Mouse (Mus musculus) limb, embryonic 12.5 days (tissue): ENCODE results near the gene Cfap73. TPM values are rescaled to one million over a fixed set of nuclear protein-coding genes. Genes with fewer than 3 reads are reported as not detected.

ENCODE experiments used
- ATAC-seq: fragments of 200-750 bp; cut with Nextera tagmentation; 2 replicates; pipeline ENCODE4 v1.8.0; 2017; ENCODE audit warnings: low read depth, moderate TSS enrichment; ENCODE audit not compliant: insufficient number of reproducible peaks, insufficient read depth, low FRiP score, low TSS enrichment
- H3K27ac ChIP-seq: fragments of 300-500 bp; sonication (generic); 2 replicates; pipeline ENCODE4 v1.5.1; 2016; ENCODE audit warnings: mild to moderate bottlenecking, moderate library complexity
- H3K27me3 ChIP-seq: fragments of 300-500 bp; sonication (generic); 2 replicates; pipeline ENCODE4 v1.6.1; 2016; ENCODE audit warnings: mild to moderate bottlenecking, moderate library complexity
- H3K36me3 ChIP-seq: fragments of 300-500 bp; sonication (generic); 2 replicates; pipeline ENCODE4 v1.6.1; 2016; ENCODE audit warnings: mild to moderate bottlenecking, moderate library complexity
- H3K4me1 ChIP-seq: fragments of 300-500 bp; sonication (generic); replicated peaks from 2 replicates; pipeline ENCODE4 v1.6.1; 2016
- H3K4me2 ChIP-seq: fragments of 300-500 bp; sonication (generic); 2 replicates; pipeline ENCODE4 v1.6.1; 2016; ENCODE audit warnings: mild to moderate bottlenecking, moderate library complexity
- H3K4me3 ChIP-seq: fragments of 300-500 bp; sonication (generic); replicated peaks from 2 replicates; pipeline ENCODE4 v1.5.1; 2016; ENCODE audit warnings: mild to moderate bottlenecking
- H3K9ac ChIP-seq: fragments of 300-500 bp; sonication (generic); replicated peaks from 2 replicates; pipeline ENCODE4 v1.6.1; 2016; ENCODE audit warnings: mild to moderate bottlenecking, moderate library complexity
- H3K9me3 ChIP-seq: fragments of 300-500 bp; sonication (generic); 2 replicates; pipeline ENCODE4 v1.6.1; 2016; ENCODE audit warnings: mild to moderate bottlenecking, moderate library complexity
- WGBS: fragments of 180-500 bp; shearing (Covaris S2); methylation state at CpG from one replicate; pipeline ENCODE4 v1.1.7; 2016; 5-methylcytosine and 5-hydroxymethylcytosine counted together
- polyA plus RNA-seq: library from polyadenylated mRNA; unstranded; fragments of >200 nt; fragmentation: Nextera tagmentation; extraction: Ambion mirVana; gene quantifications from 2 replicates; pipeline ENCODE4 v1.2.1, GENCODE M21; 2016

Gene Cfap73
- polyA plus RNA-seq, 1 experiment from 2014 or later = not detected

GRCm38 (mm10) chr5:120599625-120600024, 34.4 kb downstream of the Cfap73 start:
- Histone ChIP-seq H3K27ac (no peak overlapping the region), H3K4me2 (no peak overlapping the region), H3K4me3 (no peak overlapping the region), H3K9me3 (no peaks in the 10 kb centered on the region), H3K4me1 (no peaks in the 10 kb centered on the region), H3K27me3 (no peaks in the 10 kb centered on the region), H3K36me3 (no peaks in the 10 kb centered on the region), H3K9ac (no peak overlapping the region)
- no peak for ATAC-seq
- WGBS = 90% methylated on average over 6 of the region's 6 CpGs

DNA sequence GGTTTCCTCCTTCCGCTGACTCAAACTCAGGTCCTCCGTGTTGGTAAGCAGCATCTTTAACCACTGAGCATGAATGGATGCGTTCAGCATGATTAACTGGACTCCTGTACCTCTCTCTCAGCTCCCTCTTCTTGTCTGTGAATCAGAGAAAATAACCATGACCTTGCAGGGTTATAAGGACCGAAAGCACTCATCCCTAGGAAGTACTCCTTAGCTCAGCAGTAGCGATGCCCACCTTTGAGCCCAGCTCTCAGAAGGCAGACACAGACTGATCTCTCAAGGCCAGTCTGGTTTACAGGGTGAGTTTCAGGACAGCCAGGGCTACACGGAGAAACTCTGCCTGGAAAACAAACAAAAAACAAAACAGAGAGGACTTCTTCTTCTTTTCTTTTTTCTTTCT, 39.5 kb downstream of the Cfap73 start:
- Histone ChIP-seq H3K9me3 (no peaks in the 10 kb centered on the region), H3K4me3 (no peak overlapping the region), H3K27me3 (no peaks in the 10 kb centered on the region), H3K36me3 (no peaks in the 10 kb centered on the region), H3K4me2 (no peak overlapping the region), H3K4me1 (no peaks in the 10 kb centered on the region), H3K27ac (no peak overlapping the region), H3K9ac (no peak overlapping the region)
- no peak for ATAC-seq
- 87% methylated on average over 6 of the region's 6 CpGs for WGBS

- H3K9me3 ChIP-seq = no peaks in the 10 kb centered on the region
- H3K4me2 ChIP-seq = no peak overlapping the region
- H3K4me3 ChIP-seq = no peak overlapping the region
- no peaks in the 10 kb centered on the region for H3K27me3 ChIP-seq
- no peak overlapping the region for H3K9ac ChIP-seq
- ATAC-seq = no peak
- WGBS = 68% methylated on average over 7 of the region's 7 CpGs
- H3K27ac ChIP-seq = no peak overlapping the region
- no peaks in the 10 kb centered on the region for H3K36me3 ChIP-seq
- peaks cover 14% of the 10 kb centered on the region for H3K4me1 ChIP-seq
Measured at GRCm38 (mm10) chr5:120592141-120592540, 41.9 kb downstream of the Cfap73 start.

DNA sequence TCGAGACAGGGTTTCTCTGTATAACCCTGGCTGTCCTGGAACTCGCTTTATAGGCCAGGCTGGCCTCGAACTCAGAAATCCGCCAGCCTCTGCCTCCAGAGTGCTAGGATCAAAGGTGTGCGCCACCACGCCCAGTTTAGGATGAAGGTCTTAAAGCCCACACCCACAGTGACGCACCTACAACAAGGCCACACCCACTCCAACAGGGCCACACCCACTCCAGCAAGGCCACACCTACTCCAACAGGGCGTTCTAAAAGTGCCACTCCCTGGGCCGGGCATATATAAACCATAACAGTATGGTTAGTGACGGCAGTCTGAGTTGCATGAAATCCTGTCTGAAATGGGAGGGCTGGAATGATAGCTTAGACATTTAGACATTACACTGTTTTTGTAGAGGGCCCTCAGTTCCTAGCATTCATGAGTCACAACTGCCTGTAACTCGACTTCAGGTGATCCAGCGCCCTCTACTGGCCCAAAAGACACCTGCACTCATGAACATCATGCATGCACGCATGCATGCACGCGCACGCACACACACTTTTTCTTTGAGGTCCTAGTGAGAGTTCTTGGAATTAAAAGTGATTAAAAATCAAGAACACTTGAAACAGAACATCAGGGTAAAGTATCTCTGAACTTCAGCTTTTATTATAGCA, 43.6 kb downstream of the Cfap73 start:
- H3K27ac ChIP-seq = no peak overlapping the region
- no peaks in the 10 kb centered on the region for H3K9me3 ChIP-seq
- ATAC-seq = no peak
- WGBS = 72% methylated on average over 16 of the region's 16 CpGs
- H3K4me1 ChIP-seq = peaks cover 24% of the 10 kb centered on the region
- H3K27me3 ChIP-seq = no peaks in the 10 kb centered on the region
- H3K4me3 ChIP-seq = no peak overlapping the region
- no peak overlapping the region for H3K9ac ChIP-seq
- no peak overlapping the region for H3K4me2 ChIP-seq
- H3K36me3 ChIP-seq = no peaks in the 10 kb centered on the region

GRCm38 (mm10) chr5:120588569-120589094, 45.4 kb downstream of the Cfap73 start, which contains the start of the genes Tpcn1 and Iqcd:
TSS of gene Tpcn1 (minus strand) at chr5:120588673.
TSS of gene Iqcd (plus strand) at chr5:120589016.
- Histone ChIP-seq H3K4me2 (peak within 1 kb of the TSS; percentile 94), H3K4me1 (peaks cover 29% of the 10 kb centered on the region), H3K4me3 (peak within 1 kb of the TSS; percentile 72), H3K9ac (peak within 1 kb of the TSS; percentile 81), H3K27ac (peak within 1 kb of the TSS; percentile 59; the same call in 1 of the 2 replicates), H3K9me3 (no peaks in the 10 kb centered on the region), H3K27me3 (no peaks in the 10 kb centered on the region), H3K36me3 (peaks cover 16% of the 10 kb centered on the region)
- ATAC-seq = peak; percentile 96
- WGBS = under 1% methylated on average over 35 of the region's 35 CpGs

DNA sequence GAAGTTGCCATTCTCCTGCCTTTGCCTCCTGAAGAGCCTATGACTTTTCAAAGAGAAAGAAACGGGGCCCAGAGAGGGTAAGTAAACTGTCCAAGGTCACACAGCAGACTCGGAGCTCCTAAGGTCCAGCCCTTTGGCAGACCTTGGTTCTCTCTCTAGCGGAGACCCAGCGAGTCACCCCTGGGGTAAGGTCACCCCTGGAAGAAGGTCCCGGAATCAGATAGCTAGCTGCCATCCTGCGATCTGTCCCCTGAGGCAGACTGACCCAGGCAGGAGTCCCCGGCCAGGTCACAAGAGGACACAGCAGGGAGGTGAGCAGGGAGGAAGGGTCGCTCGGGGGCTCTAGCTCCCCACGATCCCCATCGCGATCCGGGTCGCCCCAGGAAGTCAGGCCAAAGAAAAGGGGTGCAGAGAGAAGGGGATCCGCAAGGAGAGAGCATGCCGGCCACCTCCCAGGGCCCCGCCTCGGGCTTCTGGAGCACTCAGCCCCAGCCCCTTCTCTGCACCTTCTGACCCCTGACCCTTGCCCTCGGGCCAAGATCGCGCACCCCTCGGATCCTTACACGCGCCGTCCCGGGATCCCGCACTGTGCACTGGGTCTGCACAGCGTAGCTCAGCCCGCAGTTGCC, 46.0 kb downstream of the Cfap73 start:
- Histone ChIP-seq H3K27ac (peak overlapping the region; percentile 59; the same call in 1 of the 2 replicates), H3K4me3 (peak overlapping the region; percentile 72), H3K36me3 (peaks cover 22% of the 10 kb centered on the region), H3K9me3 (no peaks in the 10 kb centered on the region), H3K27me3 (no peaks in the 10 kb centered on the region), H3K9ac (peak overlapping the region; percentile 81), H3K4me1 (peaks cover 29% of the 10 kb centered on the region), H3K4me2 (peak overlapping the region; percentile 94)
- WGBS = under 1% methylated on average over 29 of the region's 29 CpGs
- no peak for ATAC-seq

DNA sequence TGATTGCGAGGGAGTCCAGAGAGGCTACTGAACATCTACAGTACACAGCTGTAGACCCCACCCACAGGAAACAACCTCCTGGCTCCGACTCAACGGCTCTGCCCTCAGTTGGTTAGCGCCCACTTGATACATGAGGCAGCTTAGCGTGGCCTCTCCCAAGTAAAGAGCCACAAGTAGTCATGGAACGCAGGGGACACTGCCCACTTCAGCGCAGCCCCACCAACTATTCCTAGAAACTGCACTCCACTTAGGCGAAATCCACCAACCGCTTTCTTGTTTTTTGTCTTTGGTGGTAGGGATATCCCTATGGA, 46.5 kb downstream of the Cfap73 start:
- H3K27ac ChIP-seq = no peak overlapping the region

DNA sequence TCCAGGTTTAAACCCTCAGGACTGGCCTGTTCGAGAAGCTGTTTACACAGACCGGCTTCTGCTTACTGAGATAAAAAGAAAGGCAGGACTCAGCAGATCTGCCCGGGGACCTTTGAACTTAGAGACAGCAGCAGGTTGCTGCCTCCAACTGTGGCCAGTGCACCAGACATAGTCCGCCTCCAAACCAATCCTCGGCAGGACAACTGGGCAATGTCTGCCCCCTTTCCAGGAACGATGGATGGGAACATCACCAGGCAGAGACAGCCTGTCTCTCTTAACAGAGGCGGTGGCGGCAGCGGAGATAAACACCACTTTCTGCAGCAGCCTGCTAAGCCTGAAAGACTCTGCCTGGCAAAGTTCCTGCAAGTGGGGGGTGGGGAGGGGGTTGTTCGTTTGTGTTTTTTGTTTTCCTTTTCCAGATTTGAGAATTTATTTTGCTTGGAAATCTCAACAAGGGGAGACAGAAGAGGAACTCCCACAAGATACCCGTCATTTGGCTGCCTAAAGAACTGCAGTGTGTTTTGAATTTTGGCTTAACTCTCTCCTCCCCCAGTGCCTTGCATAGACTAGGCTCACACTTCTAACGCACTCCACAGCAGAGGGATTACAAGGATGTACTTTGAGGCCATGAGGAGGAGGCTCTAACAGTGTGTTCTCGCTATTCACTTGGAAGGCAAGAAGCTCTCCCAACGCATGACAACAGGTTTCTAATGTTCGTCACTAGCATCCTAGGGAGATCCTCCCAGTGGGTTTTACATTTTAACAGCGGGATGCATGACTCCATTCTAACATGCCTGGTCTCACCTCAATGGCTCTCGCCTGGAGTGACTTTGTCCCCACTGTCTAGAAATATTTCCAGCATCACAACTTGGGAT, 47.1 kb downstream of the Cfap73 start:
- no peak overlapping the region for H3K9ac ChIP-seq
- H3K4me3 ChIP-seq = peak overlapping the region; percentile 72
- WGBS = 16% methylated on average over 17 of the region's 17 CpGs
- H3K9me3 ChIP-seq = no peaks in the 10 kb centered on the region
- peaks cover 33% of the 10 kb centered on the region for H3K36me3 ChIP-seq
- peaks cover 29% of the 10 kb centered on the region for H3K4me1 ChIP-seq
- no peak for ATAC-seq
- H3K27ac ChIP-seq = peak overlapping the region; percentile 20; the same call in 1 of the 2 replicates
- H3K27me3 ChIP-seq = no peaks in the 10 kb centered on the region
- H3K4me2 ChIP-seq = peak overlapping the region; percentile 94

More for the DNA sequence above, 46.5 kb downstream of the Cfap73 start:
- Histone ChIP-seq H3K36me3 (peaks cover 27% of the 10 kb centered on the region), H3K27me3 (no peaks in the 10 kb centered on the region), H3K9ac (peak overlapping the region; percentile 81; the same call in 1 of the 2 replicates), H3K9me3 (no peaks in the 10 kb centered on the region), H3K4me2 (peak overlapping the region; percentile 94), H3K4me1 (peaks cover 29% of the 10 kb centered on the region), H3K4me3 (peak overlapping the region; percentile 72)
- no peak for ATAC-seq
- 31% methylated on average over 9 of the region's 9 CpGs for WGBS

- Histone ChIP-seq H3K9me3 (no peaks in the 10 kb centered on the region), H3K27me3 (no peaks in the 10 kb centered on the region), H3K9ac (no peak overlapping the region), H3K4me1 (peaks cover 45% of the 10 kb centered on the region), H3K4me3 (no peak overlapping the region), H3K36me3 (peaks cover 41% of the 10 kb centered on the region), H3K27ac (no peak overlapping the region), H3K4me2 (no peak overlapping the region)
- 40% methylated on average over 15 of the region's 15 CpGs for WGBS
- ATAC-seq = no peak
Measured at GRCm38 (mm10) chr5:120584968-120585367, 49.1 kb downstream of the Cfap73 start.

- no peak overlapping the region for H3K4me2 ChIP-seq
- peaks cover 41% of the 10 kb centered on the region for H3K36me3 ChIP-seq
- no peak overlapping the region for H3K27ac ChIP-seq
- peaks cover 55% of the 10 kb centered on the region for H3K4me1 ChIP-seq
- H3K4me3 ChIP-seq = no peak overlapping the region
- no peaks in the 10 kb centered on the region for H3K9me3 ChIP-seq
- no peak overlapping the region for H3K9ac ChIP-seq
- ATAC-seq = no peak
- WGBS = 83% methylated on average over 4 of the region's 4 CpGs
- H3K27me3 ChIP-seq = no peaks in the 10 kb centered on the region
Measured at GRCm38 (mm10) chr5:120583511-120583910, 50.5 kb downstream of the Cfap73 start.

DNA sequence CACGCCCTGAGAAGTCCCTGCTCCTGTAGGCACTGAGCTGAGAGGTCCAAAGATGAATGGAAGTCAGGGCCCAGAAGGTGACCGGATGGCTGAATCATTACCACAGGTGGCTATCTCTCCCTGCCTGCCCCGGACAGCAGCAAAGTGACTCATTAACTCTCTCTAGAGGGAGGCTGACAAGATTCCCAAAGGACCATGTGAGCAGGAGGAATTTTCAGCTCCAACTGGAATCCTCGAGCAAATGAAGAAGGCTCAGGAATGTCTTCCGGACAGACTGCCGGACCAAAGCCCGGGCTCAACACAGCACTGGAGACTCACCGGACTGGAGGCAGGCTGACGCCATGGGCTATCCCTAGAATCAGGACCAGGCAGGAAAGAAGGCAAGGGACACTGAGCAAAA, 52.0 kb downstream of the Cfap73 start:
- Histone ChIP-seq H3K4me2 (no peak overlapping the region), H3K27ac (no peak overlapping the region), H3K4me1 (peaks cover 58% of the 10 kb centered on the region), H3K9me3 (no peaks in the 10 kb centered on the region), H3K27me3 (no peaks in the 10 kb centered on the region), H3K36me3 (peaks cover 41% of the 10 kb centered on the region), H3K9ac (no peak overlapping the region), H3K4me3 (no peak overlapping the region)
- WGBS = 84% methylated on average over 9 of the region's 9 CpGs
- ATAC-seq = no peak
